8 mouse cellular contexts compared by ENCODE assay signal in the genomic region with DNA sequence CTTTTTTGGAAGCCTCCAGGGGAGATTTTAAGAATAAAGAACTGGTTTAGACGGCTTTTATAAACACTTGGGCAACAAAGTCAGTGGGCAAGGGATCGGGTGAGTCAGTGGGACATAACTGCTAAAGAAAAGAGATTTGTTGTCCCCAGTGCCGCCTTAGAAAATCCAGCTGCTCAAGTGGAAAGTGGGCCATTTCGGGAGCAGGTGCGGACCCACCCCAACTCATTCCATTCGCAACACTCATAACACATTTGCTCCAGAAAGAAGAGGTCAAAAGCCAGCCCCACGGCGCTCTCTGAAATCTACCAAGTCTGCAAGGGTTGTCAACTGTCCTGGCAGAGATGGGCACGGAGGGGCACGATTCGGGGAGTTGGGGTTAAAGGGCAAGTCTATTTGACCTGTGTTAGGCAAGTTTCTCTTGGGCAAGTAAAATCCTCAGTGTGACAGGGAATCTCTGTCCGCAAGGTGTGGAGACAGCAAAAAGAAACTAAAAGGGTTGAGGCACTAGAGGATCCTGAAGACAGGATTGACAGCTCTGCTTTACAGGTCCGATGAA. TPM values are rescaled to one million over a fixed set of nuclear protein-coding genes. Genes with fewer than 3 reads are reported as not detected.
A peak's percentile ranks its signal among the peaks of the same experiment; 100 is the strongest.
DNase-seq lines count a peak whose midpoint lies in the region; ATAC-seq lines count a peak whose summit lies in the region.

No protein-coding gene starts in this region.

- 64% methylated on average over 13 of the region's 13 CpGs for WGBS in heart, embryonic 15.5 days
- WGBS in embryonic facial prominence, embryonic 10.5 days: 59% methylated on average over 13 of the region's 13 CpGs
- 57% methylated on average over 13 of the region's 13 CpGs for WGBS in intestine, embryonic 16.5 days
- WGBS in midbrain, embryonic 14.5 days: 55% methylated on average over 13 of the region's 13 CpGs

- no peak for ATAC-seq in heart, embryonic 15.5 days (replicated peaks; ENCODE audit: insufficient number of reproducible peaks, insufficient read depth, low FRiP score, low read depth)
- peak; percentile 15; the same call in 1 of the 2 replicates for ATAC-seq in intestine, embryonic 16.5 days
- ATAC-seq in midbrain, embryonic 14.5 days (ENCODE audit: low FRiP score, low TSS enrichment): 0 out of 2 replicates have a peak, but pooled peaks have one; percentile 18

- peak overlapping the region; percentile 75 for H3K4me3 ChIP-seq in heart, embryonic 15.5 days
- H3K4me3 ChIP-seq in embryonic facial prominence, embryonic 10.5 days: peak overlapping the region; percentile 80
- H3K4me3 ChIP-seq in intestine, embryonic 16.5 days (ENCODE audit: low read length): peak overlapping the region; percentile 68
- H3K4me3 ChIP-seq in midbrain, embryonic 14.5 days (replicated peaks; ENCODE audit: low read depth, low read length): peak overlapping the region; percentile 69

- H3K4me1 ChIP-seq in heart, embryonic 15.5 days (replicated peaks): peaks cover 17% of the 10 kb centered on the region
- H3K4me1 ChIP-seq in embryonic facial prominence, embryonic 10.5 days: peaks cover 16% of the 10 kb centered on the region
- peaks cover 9% of the 10 kb centered on the region for H3K4me1 ChIP-seq in intestine, embryonic 16.5 days (ENCODE audit: control insufficient read depth, insufficient read depth, low read length)
- H3K4me1 ChIP-seq in midbrain, embryonic 14.5 days (ENCODE audit: control insufficient read depth, insufficient read depth, low read length): peaks cover 9% of the 10 kb centered on the region; the same call in 1 of the 2 replicates

- peak overlapping the region; percentile 86 for H3K4me2 ChIP-seq in heart, embryonic 15.5 days
- peak overlapping the region; percentile 96 for H3K4me2 ChIP-seq in intestine, embryonic 16.5 days (ENCODE audit: low read depth, low read length)
- peak overlapping the region; percentile 94 for H3K4me2 ChIP-seq in midbrain, embryonic 14.5 days (ENCODE audit: low read length)

- intact Hi-C loops in left cerebral cortex, postnatal 4 days (cut with DNase I): no loop called here

- H3K36me3 ChIP-seq in heart, embryonic 15.5 days: no peaks in the 10 kb centered on the region
- H3K36me3 ChIP-seq in embryonic facial prominence, embryonic 10.5 days (replicated peaks): no peaks in the 10 kb centered on the region
- H3K36me3 ChIP-seq in intestine, embryonic 16.5 days (ENCODE audit: control insufficient read depth, insufficient read depth, low read length): no peaks in the 10 kb centered on the region
- H3K36me3 ChIP-seq in midbrain, embryonic 14.5 days (ENCODE audit: control insufficient read depth, insufficient read depth, low read length): no peaks in the 10 kb centered on the region

- H3K27me3 ChIP-seq in heart, embryonic 15.5 days: peaks cover 4% of the 10 kb centered on the region; the same call in 1 of the 2 replicates
- peaks cover 55% of the 10 kb centered on the region for H3K27me3 ChIP-seq in embryonic facial prominence, embryonic 10.5 days (replicated peaks; ENCODE audit: low read depth, poor library complexity, severe bottlenecking)
- H3K27me3 ChIP-seq in intestine, embryonic 16.5 days (replicated peaks; ENCODE audit: control insufficient read depth, insufficient read depth, low read length): no peaks in the 10 kb centered on the region
- H3K27me3 ChIP-seq in midbrain, embryonic 14.5 days (ENCODE audit: control insufficient read depth, insufficient read depth, low read length): peaks cover 17% of the 10 kb centered on the region; the same call in 1 of the 2 replicates

- H3K9ac ChIP-seq in heart, embryonic 15.5 days: peak overlapping the region; percentile 68; the same call in 1 of the 2 replicates
- H3K9ac ChIP-seq in intestine, embryonic 16.5 days (ENCODE audit: low read depth, low read length): peak overlapping the region; percentile 75
- H3K9ac ChIP-seq in midbrain, embryonic 14.5 days (replicated peaks; ENCODE audit: low read length): peak overlapping the region; percentile 75

- DNase-seq in heart, adult 9 months (ENCODE audit: low spot score in 2 of 2): no peak
- no peak for DNase-seq in embryonic facial prominence, embryonic 10.5 days (ENCODE audit: low spot score)
- DNase-seq in midbrain, embryonic 14.5 days: no peak
- DNase-seq in layer of hippocampus, adult 9-11 months: no peak
- no peak for DNase-seq in cerebellum, adult 9-11 months
- no peak for DNase-seq in left cerebral cortex, postnatal 4 days

- H3K27ac ChIP-seq in heart, embryonic 15.5 days: no peak overlapping the region
- no peak overlapping the region for H3K27ac ChIP-seq in embryonic facial prominence, embryonic 10.5 days (replicated peaks)
- no peak overlapping the region for H3K27ac ChIP-seq in intestine, embryonic 16.5 days (ENCODE audit: low read length)
- H3K27ac ChIP-seq in midbrain, embryonic 14.5 days (replicated peaks; ENCODE audit: low read depth, low read length): no peak overlapping the region

- H3K9me3 ChIP-seq in heart, embryonic 15.5 days (replicated peaks): no peaks in the 10 kb centered on the region
- H3K9me3 ChIP-seq in embryonic facial prominence, embryonic 10.5 days: no peaks in the 10 kb centered on the region
- no peaks in the 10 kb centered on the region for H3K9me3 ChIP-seq in intestine, embryonic 16.5 days (ENCODE audit: control insufficient read depth, low read length)
- H3K9me3 ChIP-seq in midbrain, embryonic 14.5 days (ENCODE audit: control insufficient read depth, low read length): no peaks in the 10 kb centered on the region

RNA-seq across cellular contexts. Expression of a gene that starts 1.1 kb away (rescaled TPM):
- 31.1 and 42.5 TPM in 2 replicates for polyA plus RNA-seq in heart, embryonic 15.5 days (2015; fragmentation: Nextera tagmentation; extraction: Ambion mirVana)
- polyA plus RNA-seq in embryonic facial prominence, embryonic 10.5 days (2016; fragmentation: Nextera tagmentation; extraction: Ambion mirVana): 2.1 and 3.4 TPM in 2 replicates
- 7.4 and 8.8 TPM in 2 replicates for polyA plus RNA-seq in intestine, embryonic 16.5 days (2015; fragmentation: Nextera tagmentation; extraction: Ambion mirVana)
- 10.4 and 13.1 TPM in 2 replicates for polyA plus RNA-seq in midbrain, embryonic 14.5 days (2014; fragmentation: Nextera tagmentation; extraction: Ambion mirVana)
- 10 to 100 TPM; 49.0 to 49.8 TPM for total RNA-seq in left cerebral cortex, postnatal 4 days (2021)
